8 mouse cellular contexts compared by ENCODE assay signal in genomic region chr7:110982053-110982705, GRCm38 (mm10). TPM values are rescaled to one million over a fixed set of nuclear protein-coding genes. Genes with fewer than 3 reads are reported as not detected.
DNase-seq lines count a peak whose midpoint lies in the region; ATAC-seq lines count a peak whose summit lies in the region.

TSS of gene Mrvi1 (minus strand) at chr7:110982461.

- H3K4me3 ChIP-seq in heart, embryonic 12.5 days, result peak within 1 kb of the TSS; percentile 9
- peak within 1 kb of the TSS; percentile 41 for H3K4me3 ChIP-seq in kidney, embryonic 16.5 days (ENCODE audit: low read length)
- H3K4me3 ChIP-seq in lung, embryonic 16.5 days (ENCODE audit: low read length), result peak within 1 kb of the TSS; percentile 35

- no peaks in the 10 kb centered on the region for H3K36me3 ChIP-seq in heart, embryonic 12.5 days
- H3K36me3 ChIP-seq in kidney, embryonic 16.5 days (ENCODE audit: insufficient read depth, low read length), result no peaks in the 10 kb centered on the region
- no peaks in the 10 kb centered on the region for H3K36me3 ChIP-seq in lung, embryonic 16.5 days (ENCODE audit: control insufficient read depth, insufficient read depth, low read length)

- peak; percentile 62 for ATAC-seq in heart, embryonic 12.5 days (ENCODE audit: insufficient number of reproducible peaks, low FRiP score)
- ATAC-seq in kidney, embryonic 16.5 days (ENCODE audit: low FRiP score, low TSS enrichment), result peak; percentile 77
- ATAC-seq in lung, embryonic 16.5 days (ENCODE audit: low read depth), result peak; percentile 79

- peaks cover 51% of the 10 kb centered on the region for H3K4me1 ChIP-seq in heart, embryonic 12.5 days (replicated peaks)
- peaks cover 11% of the 10 kb centered on the region for H3K4me1 ChIP-seq in kidney, embryonic 16.5 days (ENCODE audit: insufficient read depth, low read length)
- H3K4me1 ChIP-seq in lung, embryonic 16.5 days (replicated peaks; ENCODE audit: control insufficient read depth, insufficient read depth, low read length), result peaks cover 42% of the 10 kb centered on the region

- 17% methylated on average over 7 of the region's 7 CpGs for WGBS in heart, embryonic 12.5 days
- WGBS in kidney, embryonic 16.5 days, result 42% methylated on average over 7 of the region's 7 CpGs
- 22% methylated on average over 7 of the region's 7 CpGs for WGBS in lung, embryonic 16.5 days

- peak within 1 kb of the TSS; percentile 53 for H3K4me2 ChIP-seq in heart, embryonic 12.5 days
- H3K4me2 ChIP-seq in kidney, embryonic 16.5 days (replicated peaks; ENCODE audit: low read depth, low read length), result peak within 1 kb of the TSS; percentile 39
- peak within 1 kb of the TSS; percentile 47 for H3K4me2 ChIP-seq in lung, embryonic 16.5 days (ENCODE audit: low read depth, low read length)

- H3K9ac ChIP-seq in heart, embryonic 12.5 days, result peak within 1 kb of the TSS; percentile 35; the same call in 1 of the 2 replicates
- H3K9ac ChIP-seq in kidney, embryonic 16.5 days (replicated peaks; ENCODE audit: low read length), result peak within 1 kb of the TSS; percentile 60
- peak within 1 kb of the TSS; percentile 52; the same call in 1 of the 2 replicates for H3K9ac ChIP-seq in lung, embryonic 16.5 days (ENCODE audit: low read length)

- peak within 1 kb of the TSS; percentile 80 for H3K27ac ChIP-seq in heart, embryonic 12.5 days (ENCODE audit: poor library complexity, severe bottlenecking)
- peak within 1 kb of the TSS; percentile 89 for H3K27ac ChIP-seq in kidney, embryonic 16.5 days (ENCODE audit: low read length)
- H3K27ac ChIP-seq in lung, embryonic 16.5 days (ENCODE audit: low read length), result peak within 1 kb of the TSS; percentile 87

- peak; percentile 66 for DNase-seq in NIH3T3 (ENCODE audit: low read depth)
- DNase-seq in adrenal gland, postnatal 25 days, result peak; percentile 62
- peak; percentile 59 for DNase-seq in testis, postnatal 14 days (ENCODE audit: low spot score)
- DNase-seq in right cerebral cortex, postnatal 4 days, result no peak
- no peak for DNase-seq in layer of hippocampus, postnatal 36 days

- H3K9me3 ChIP-seq in heart, embryonic 12.5 days (replicated peaks), result no peaks in the 10 kb centered on the region
- no peaks in the 10 kb centered on the region for H3K9me3 ChIP-seq in kidney, embryonic 16.5 days (ENCODE audit: low read length)
- H3K9me3 ChIP-seq in lung, embryonic 16.5 days (ENCODE audit: control insufficient read depth, low read length), result no peaks in the 10 kb centered on the region

- H3K27me3 ChIP-seq in heart, embryonic 12.5 days (replicated peaks), result no peaks in the 10 kb centered on the region
- H3K27me3 ChIP-seq in kidney, embryonic 16.5 days (ENCODE audit: insufficient read depth, low read length), result no peaks in the 10 kb centered on the region
- H3K27me3 ChIP-seq in lung, embryonic 16.5 days (ENCODE audit: control insufficient read depth, insufficient read depth, low read depth, low read length), result no peaks in the 10 kb centered on the region

RNA-seq across cellular contexts. Expression of gene Mrvi1, which starts in this region (rescaled TPM):
- total RNA-seq in adrenal gland, postnatal 25 days (2021), result 6.0 and 9.1 TPM in 2 replicates
- polyA plus RNA-seq in heart, embryonic 12.5 days (2016; fragmentation: Nextera tagmentation; extraction: Ambion mirVana), result 5.7 and 8.0 TPM in 2 replicates
- 13.3 and 15.9 TPM in 2 replicates for polyA plus RNA-seq in kidney, embryonic 16.5 days (2015; fragmentation: Nextera tagmentation; extraction: Ambion mirVana)
- polyA plus RNA-seq in lung, embryonic 16.5 days (2015; fragmentation: Nextera tagmentation; extraction: Ambion mirVana), result 6.7 and 8.4 TPM in 2 replicates
- total RNA-seq in layer of hippocampus, postnatal 36 days (2021), result 1 to 10 TPM; 1.3 to 2.7 TPM

Comparison
In these comparisons a context has a peak if more than half of its experiments do, and no peak if none do; other contexts are left out.
1. DNase-seq: peak in NIH3T3 (single experiment), adrenal gland, postnatal 25 days (single experiment) and testis, postnatal 14 days (single experiment); none in right cerebral cortex, postnatal 4 days (single experiment) and layer of hippocampus, postnatal 36 days (0 of 2).
2. Peak in every context shown above with its lines, with median percentiles within 50 percentile points of each other: ATAC-seq, H3K27ac ChIP-seq, H3K4me2 ChIP-seq, H3K4me3 ChIP-seq and H3K9ac ChIP-seq.